Mouse (Mus musculus) mouse trophoblast stem cell (cell line): Measurements from ENCODE around the gene Olfr449.

Experiments
- in situ Hi-C, 2 experiments: fragments of 300-500 bp; cut with MseI, MboI; formaldehyde crosslinking; loops; 2 replicates in 1 of 2; 3 replicates in 1 of 2; pipeline ENCODE4 v1.15.1; 2025

Gene Olfr449

DNA sequence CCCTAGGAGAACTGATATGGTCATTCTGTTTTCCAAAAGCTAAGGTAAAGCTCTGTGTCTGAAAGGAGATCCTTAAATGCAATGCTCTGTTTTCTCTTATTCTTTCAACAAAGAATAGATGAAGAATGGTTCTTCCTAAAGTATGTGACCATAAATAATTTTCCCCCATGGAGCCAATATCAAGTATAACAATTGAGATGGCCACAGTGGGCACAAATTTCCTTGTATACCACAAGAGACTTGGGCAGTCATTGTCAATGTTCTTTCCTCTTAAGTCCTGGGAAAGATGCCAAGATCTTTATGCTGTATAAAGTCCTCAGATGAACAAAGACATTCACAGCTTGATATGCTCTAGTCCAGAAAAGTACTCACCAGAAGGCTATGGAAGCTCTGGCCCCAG is at the start of gene Olfr449:
Gene Olfr449, plus strand, starts transcription at position 301 of the 400 bp plus-strand sequence.
- in situ Hi-C loops, result no loop called here

DNA sequence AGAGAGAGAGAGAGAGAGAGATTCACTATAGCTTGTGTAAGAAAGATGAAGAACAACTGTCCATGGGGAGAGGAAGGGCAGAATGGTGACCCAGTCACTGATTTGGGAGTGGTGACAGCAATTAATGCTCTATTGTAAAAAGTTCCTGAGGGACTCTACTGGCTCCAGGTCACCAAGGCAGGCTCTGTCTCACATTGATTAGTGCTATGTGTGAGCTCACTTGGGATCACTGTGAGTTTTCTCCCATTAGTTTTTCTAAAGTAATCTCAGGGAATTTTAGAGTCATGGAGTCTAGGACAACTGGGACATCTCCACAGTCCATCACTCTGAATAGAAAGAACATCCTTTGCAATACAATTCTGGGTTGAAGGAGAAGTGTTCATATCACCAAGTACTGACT is 49.4 kb upstream of the Olfr449 start, which contains the start of gene Olfr452:
Gene Olfr452, plus strand, starts transcription at position 301 of the 400 bp plus-strand sequence.
- in situ Hi-C loops, result no loop called here

DNA sequence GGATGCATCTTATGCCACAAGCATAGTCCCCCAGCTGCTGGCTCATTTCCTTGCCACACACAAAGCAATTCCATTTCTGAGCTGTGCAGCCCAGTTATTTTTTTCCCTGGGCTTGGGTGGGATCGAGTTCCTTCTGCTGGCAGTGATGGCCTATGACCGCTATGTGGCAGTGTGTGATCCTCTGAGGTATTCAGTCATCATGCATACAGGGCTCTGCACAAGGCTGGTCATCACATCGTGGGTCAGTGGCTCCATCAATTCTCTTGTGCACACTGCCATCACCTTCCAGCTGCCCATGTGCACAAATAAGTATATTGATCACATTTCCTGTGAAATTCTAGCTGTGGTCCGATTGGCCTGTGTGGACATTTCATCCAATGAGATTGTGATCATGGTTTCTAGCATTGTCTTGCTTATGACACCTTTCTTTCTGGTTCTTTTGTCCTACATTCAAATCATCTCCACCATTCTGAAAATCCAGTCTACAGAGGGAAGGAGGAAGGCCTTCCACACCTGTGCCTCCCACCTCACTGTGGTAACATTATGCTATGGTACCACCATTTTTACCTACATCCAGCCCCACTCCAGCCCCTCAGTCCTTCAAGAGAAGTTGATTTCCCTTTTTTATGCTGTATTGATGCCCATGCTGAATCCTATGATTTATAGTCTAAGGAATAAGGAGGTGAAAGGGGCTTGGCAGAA is 43.8 kb upstream of the Olfr449 start:
- in situ Hi-C loops, result no loop called here

DNA sequence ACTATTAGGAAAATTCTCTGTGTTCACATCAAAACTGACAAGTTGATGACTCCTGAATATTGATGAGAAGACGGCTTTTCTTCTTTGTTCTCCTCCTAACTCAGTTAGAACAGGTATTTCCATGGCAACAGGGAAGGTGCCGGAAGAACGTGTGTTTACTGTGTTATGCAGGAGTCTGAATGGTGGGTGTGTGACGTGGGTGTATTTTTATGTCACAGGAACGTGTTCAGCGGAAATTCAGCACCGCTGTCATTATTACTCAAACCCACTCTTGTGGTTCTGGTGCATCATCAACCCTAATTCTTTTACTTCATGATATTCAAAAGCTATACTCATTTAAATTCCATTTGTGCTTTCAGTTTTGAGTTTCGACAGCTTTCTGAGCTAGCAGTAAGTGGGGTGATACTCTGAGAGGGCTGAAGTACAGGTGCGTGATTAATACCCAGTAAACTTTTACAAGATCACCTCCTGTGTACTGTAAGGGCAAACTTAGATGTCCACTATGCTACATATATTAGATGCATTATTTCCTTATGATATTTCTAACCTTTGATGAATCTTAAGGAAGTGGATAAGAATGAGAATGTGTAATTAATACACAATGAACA is 43.1 kb upstream of the Olfr449 start:
- in situ Hi-C loops, result no loop called here

DNA sequence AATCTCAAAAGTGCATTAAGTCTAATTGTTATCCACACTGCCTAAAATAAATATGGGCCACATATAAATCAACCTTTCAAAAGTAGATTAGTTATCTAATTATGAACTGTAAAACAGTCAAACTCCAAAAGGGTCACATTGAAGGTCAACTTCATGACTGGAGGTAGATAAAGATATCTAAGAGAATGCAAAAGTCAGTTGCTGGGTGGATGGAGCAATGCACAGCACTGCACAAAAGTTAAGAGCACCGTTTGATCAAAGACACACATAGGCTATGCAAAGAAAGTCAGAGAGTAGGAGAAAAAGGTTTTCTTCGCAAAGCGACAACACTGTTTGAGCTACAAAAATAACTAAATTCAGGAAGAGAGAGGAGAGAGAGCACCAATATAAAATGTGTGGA is 39.2 kb upstream of the Olfr449 start:
- in situ Hi-C loops, result no loop called here

DNA sequence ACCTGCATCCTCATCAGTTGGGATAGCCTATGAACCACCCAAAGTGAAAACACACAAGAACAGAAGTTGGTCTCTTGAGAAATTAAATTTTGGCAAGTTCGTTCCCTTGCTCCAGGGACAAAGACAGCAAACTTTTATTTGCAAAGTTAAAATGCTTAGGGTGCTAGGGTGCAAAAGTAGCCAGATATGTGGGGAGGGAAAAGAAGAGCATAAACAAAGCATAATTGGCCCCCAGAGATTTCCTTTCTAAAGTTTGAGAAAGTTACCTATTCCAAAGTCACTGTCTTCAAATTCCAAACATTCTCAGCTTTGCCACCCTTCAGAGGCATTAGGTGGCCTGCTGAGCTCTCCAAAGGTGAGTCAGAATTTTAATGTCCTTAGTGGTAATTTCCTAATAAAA is 22.5 kb upstream of the Olfr449 start, which contains the start of gene Olfr450:
Gene Olfr450, plus strand, starts transcription at position 301 of the 400 bp plus-strand sequence.
- in situ Hi-C loops, result no loop called here

DNA sequence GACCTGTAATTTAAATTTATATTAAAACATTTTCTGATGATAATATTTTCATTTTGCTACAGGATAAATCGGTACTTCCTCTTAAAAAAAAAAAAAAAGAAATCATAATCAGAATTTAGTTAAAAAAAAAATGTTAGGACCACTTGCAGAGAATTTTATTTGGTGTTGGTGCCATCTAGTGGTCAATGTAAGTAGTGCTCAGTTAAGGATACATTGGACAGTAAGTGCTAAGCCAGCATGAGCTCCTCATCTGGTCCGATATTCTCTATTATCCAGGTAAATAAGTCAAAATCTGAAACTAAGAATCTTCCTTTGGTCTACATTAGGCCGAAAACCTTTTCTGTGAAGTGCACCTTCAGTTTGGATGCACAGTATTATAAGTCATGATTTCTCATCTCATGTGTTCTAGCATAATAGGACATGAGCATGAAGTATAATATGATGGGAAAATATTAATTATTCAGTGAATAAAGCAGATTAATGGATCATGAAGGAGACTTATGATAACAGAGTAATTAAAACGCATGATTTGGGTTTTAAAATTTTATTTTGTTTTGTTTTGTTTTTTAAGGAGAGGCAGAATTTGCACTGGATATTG is 26.1 kb downstream of the Olfr449 start:
- in situ Hi-C loops, result loop anchor here in 1 of 2 experiments (25.0 kb wide), 1 partner anchor 223 kb away; the partner anchor contains the start of gene Tcaf2

DNA sequence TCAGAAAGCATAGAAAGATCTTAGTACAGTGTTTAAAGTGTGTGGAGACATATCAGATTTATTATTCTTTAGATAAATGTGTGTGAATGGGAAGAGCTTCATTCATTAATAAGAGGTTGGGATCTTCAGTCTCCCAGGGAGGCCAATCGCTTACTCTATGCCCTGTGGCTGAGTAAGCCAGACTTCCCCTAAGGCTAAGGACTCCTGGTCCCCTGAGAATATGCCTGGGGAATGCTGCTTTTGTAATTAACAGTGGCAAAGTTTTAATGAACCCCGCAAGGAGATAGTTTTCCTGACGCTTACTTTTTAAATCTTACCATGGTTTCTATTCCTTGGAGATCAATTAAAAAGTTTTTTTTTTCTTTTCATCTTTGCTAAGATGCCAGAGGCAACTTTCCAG is 35.5 kb downstream of the Olfr449 start:
- in situ Hi-C loops, result loop anchor here in 1 of 2 experiments (25.0 kb wide), 1 partner anchor 232 kb away; the partner anchor contains the start of gene Tcaf2

DNA sequence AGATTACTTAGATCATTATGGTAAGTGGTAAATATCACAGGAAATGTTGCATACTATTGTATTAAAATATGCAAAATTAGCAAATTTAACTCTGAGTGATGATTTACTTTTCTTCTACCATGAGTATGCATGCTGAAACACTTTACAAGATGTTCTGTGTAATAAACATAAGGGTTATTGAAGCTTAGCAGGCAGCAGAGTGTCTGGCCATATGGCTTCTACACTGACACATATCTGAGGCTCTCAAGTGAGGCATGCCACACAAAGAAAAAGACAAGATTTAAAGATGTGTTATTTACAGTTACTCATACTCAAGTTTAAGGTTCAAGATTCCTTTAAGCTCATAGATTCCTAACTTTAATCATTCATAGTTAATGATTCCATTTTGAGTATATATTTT is 42.1 kb downstream of the Olfr449 start:
- in situ Hi-C loops, result no loop called here
